Mouse (Mus musculus): ENCODE results near the gene Chrne. TPM values are rescaled to one million over a fixed set of nuclear protein-coding genes. Genes with fewer than 3 reads are reported as not detected.
A peak's percentile ranks its signal among the peaks of the same experiment; 100 is the strongest.

The Chrne gene
- total RNA-seq, 2 experiments from 2014 or later, result 18.0 to 28.1 TPM

GRCm38 (mm10) chr11:70638293-70638692 lies 19.3 kb upstream of the Chrne start:
- DNase-seq, result no peak
- intact Hi-C loops (cut with DNase I), result no loop called here

- intact Hi-C loops (cut with DNase I), result no loop called here
- DNase-seq, result no peak
Measured at GRCm38 (mm10) chr11:70637764-70638163, 18.7 kb upstream of the Chrne start.

- DNase-seq, result no peak
- intact Hi-C loops (cut with DNase I), result no loop called here
Measured at GRCm38 (mm10) chr11:70635601-70636000, 16.6 kb upstream of the Chrne start.

GRCm38 (mm10) chr11:70630129-70630528 lies 11.1 kb upstream of the Chrne start:
- DNase-seq, result no peak
- intact Hi-C loops (cut with DNase I), result no loop called here

- DNase-seq, result no peak
- intact Hi-C loops (cut with DNase I), result loop anchor here (5.0 kb wide), 1 partner anchor 128 kb away; no protein-coding TSS in a partner anchor
Measured at GRCm38 (mm10) chr11:70629557-70629956, 10.5 kb upstream of the Chrne start.

GRCm38 (mm10) chr11:70628431-70628830 lies 9.4 kb upstream of the Chrne start:
- intact Hi-C loops (cut with DNase I), result loop anchor here (5.0 kb wide), 1 partner anchor 129 kb away; no protein-coding TSS in a partner anchor
- DNase-seq, result no peak

- intact Hi-C loops (cut with DNase I), result loop anchor here (5.0 kb wide), 1 partner anchor 130 kb away; no protein-coding TSS in a partner anchor
- DNase-seq, result no peak
Measured at GRCm38 (mm10) chr11:70626877-70627276, 7.9 kb upstream of the Chrne start.

GRCm38 (mm10) chr11:70625473-70625872 lies 6.5 kb upstream of the Chrne start:
- DNase-seq, result no peak
- intact Hi-C loops (cut with DNase I), result loop anchor here (5.0 kb wide), 1 partner anchor 132 kb away; no protein-coding TSS in a partner anchor

- intact Hi-C loops (cut with DNase I), result no loop called here
- no peak for DNase-seq
Measured at GRCm38 (mm10) chr11:70623053-70623742, 4.2 kb upstream of the Chrne start.

- intact Hi-C loops (cut with DNase I), result no loop called here
- no peak for DNase-seq
Measured at GRCm38 (mm10) chr11:70621972-70622814, 3.2 kb upstream of the Chrne start.

GRCm38 (mm10) chr11:70615516-70616093 lies 3.4 kb downstream of the Chrne start, which contains the start of gene 4930544D05Rik:
TSS of gene 4930544D05Rik (plus strand) at chr11:70615848.
- intact Hi-C loops (cut with DNase I), result no loop called here
- DNase-seq, result no peak

- intact Hi-C loops (cut with DNase I), result no loop called here
- peak; percentile 49 to 50 for DNase-seq
Measured at GRCm38 (mm10) chr11:70615074-70615473, 3.9 kb downstream of the Chrne start.

GRCm38 (mm10) chr11:70612505-70612904 lies 6.5 kb downstream of the Chrne start:
- no peak for DNase-seq
- intact Hi-C loops (cut with DNase I), result no loop called here

- intact Hi-C loops (cut with DNase I), result no loop called here
- no peak for DNase-seq
Measured at GRCm38 (mm10) chr11:70610752-70611151, 8.3 kb downstream of the Chrne start.

- DNase-seq, result no peak
- intact Hi-C loops (cut with DNase I), result loop anchor here (5.0 kb wide), 2 partner anchors 71 to 176 kb away; partner anchors contain the start of gene Arrb2
Measured at GRCm38 (mm10) chr11:70608381-70609066, 10.5 kb downstream of the Chrne start.

GRCm38 (mm10) chr11:70607611-70608010 lies 11.4 kb downstream of the Chrne start:
- DNase-seq, result no peak
- intact Hi-C loops (cut with DNase I), result loop anchor here (5.0 kb wide), 2 partner anchors 70 to 175 kb away; partner anchors contain the start of gene Arrb2

- no peak for DNase-seq
- intact Hi-C loops (cut with DNase I), result loop anchor here (5.0 kb wide), 2 partner anchors 69 to 174 kb away; partner anchors contain the start of gene Arrb2
Measured at GRCm38 (mm10) chr11:70606717-70607116, 12.3 kb downstream of the Chrne start.

GRCm38 (mm10) chr11:70605024-70605566 lies 13.9 kb downstream of the Chrne start:
- DNase-seq, result peak; percentile 64 to 74
- intact Hi-C loops (cut with DNase I), result loop anchor here (2.0 to 5.0 kb wide), 3 partner anchors 68 to 173 kb away; partner anchors contain the start of genes Arrb2 and Gltpd2

GRCm38 (mm10) chr11:70598451-70598953 lies 20.5 kb downstream of the Chrne start:
- intact Hi-C loops (cut with DNase I), result no loop called here
- DNase-seq, result no peak

GRCm38 (mm10) chr11:70597301-70597700 lies 21.7 kb downstream of the Chrne start:
- intact Hi-C loops (cut with DNase I), result no loop called here
- no peak for DNase-seq
